Mouse (Mus musculus) hindbrain, embryonic 16.5 days (tissue): Measurements from ENCODE around the gene Pex5l. TPM values are rescaled to one million over a fixed set of nuclear protein-coding genes. Genes with fewer than 3 reads are reported as not detected.

ENCODE experiments used
- ATAC-seq: fragments of 200-750 bp; cut with Nextera tagmentation; 2 replicates; pipeline ENCODE4 v1.8.0; 2017; ENCODE audit warnings: moderate TSS enrichment, moderate library complexity
- H3K27ac ChIP-seq: fragments of 300-500 bp; sonication (generic); 2 replicates; pipeline ENCODE4 v1.5.1; 2014; ENCODE audit warnings: low read depth, mild to moderate bottlenecking, control low read depth, low read length, moderate library complexity
- H3K27me3 ChIP-seq: fragments of 300-500 bp; sonication (generic); replicated peaks from 2 replicates; pipeline ENCODE4 v1.6.1; 2014; ENCODE audit warnings: low read length; ENCODE audit not compliant: control insufficient read depth, insufficient read depth
- H3K36me3 ChIP-seq: fragments of 300-500 bp; sonication (generic); 2 replicates; pipeline ENCODE4 v1.6.1; 2014; ENCODE audit warnings: mild to moderate bottlenecking, low read length, moderate library complexity, mixed read lengths; ENCODE audit not compliant: control insufficient read depth, insufficient read depth
- H3K4me1 ChIP-seq: fragments of 300-500 bp; sonication (generic); 2 replicates; pipeline ENCODE4 v1.6.1; 2014; ENCODE audit warnings: low read depth, low read length; ENCODE audit not compliant: control insufficient read depth, insufficient read depth
- H3K4me2 ChIP-seq: fragments of 300-500 bp; sonication (generic); 2 replicates; pipeline ENCODE4 v1.6.1; 2014; ENCODE audit warnings: mild to moderate bottlenecking, low read length, control low read depth, moderate library complexity
- H3K4me3 ChIP-seq: fragments of 300-500 bp; sonication (generic); 2 replicates; pipeline ENCODE4 v1.5.1; 2014; ENCODE audit warnings: mild to moderate bottlenecking, low read length, control low read depth, moderate library complexity
- H3K9ac ChIP-seq: fragments of 300-500 bp; sonication (generic); 2 replicates; pipeline ENCODE4 v1.6.1; 2014; ENCODE audit warnings: low read depth, mild to moderate bottlenecking, control low read depth, low read length, moderate library complexity
- H3K9me3 ChIP-seq: fragments of 300-500 bp; sonication (generic); 2 replicates; pipeline ENCODE4 v1.6.1; 2014; ENCODE audit warnings: mild to moderate bottlenecking, low read length, moderate library complexity; ENCODE audit not compliant: control insufficient read depth
- WGBS: fragments of 180-500 bp; shearing (Covaris S2); extraction: QIAGEN DNeasy Blood & Tissue Kit; methylation state at CpG from one replicate; pipeline ENCODE4 v1.1.7; 2014; 5-methylcytosine and 5-hydroxymethylcytosine counted together
- polyA plus RNA-seq: library from polyadenylated mRNA; unstranded; fragments of >200 nt; fragmentation: Nextera tagmentation; extraction: Ambion mirVana; gene quantifications from 2 replicates; pipeline ENCODE4 v1.2.1, GENCODE M21; 2015

The Pex5l gene
- polyA plus RNA-seq, 1 experiment from 2014 or later = 5.5 TPM

DNA sequence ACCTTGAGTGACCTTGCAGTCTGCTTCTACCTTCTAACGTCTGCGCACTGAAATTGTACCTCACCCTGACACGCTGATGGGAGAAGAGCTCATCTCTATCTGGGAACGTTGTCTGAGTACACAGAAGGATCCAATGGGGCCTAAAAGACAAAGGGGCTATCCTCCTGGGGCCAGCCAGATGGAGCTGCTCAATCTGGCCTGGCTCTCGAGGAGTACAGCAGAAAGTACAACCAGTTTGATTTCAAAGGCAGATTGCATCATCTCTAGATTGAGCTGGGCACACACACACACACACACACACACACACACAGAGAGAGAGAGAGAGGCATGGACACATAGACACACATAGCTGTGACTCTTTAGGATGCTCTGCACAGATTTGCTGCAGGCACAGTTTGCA is 94.7 kb downstream of the Pex5l start:
- peak; percentile 51 for ATAC-seq
- H3K36me3 ChIP-seq = no peaks in the 10 kb centered on the region
- 45% methylated on average over 5 of the region's 5 CpGs for WGBS
- no peak overlapping the region for H3K4me2 ChIP-seq
- H3K4me3 ChIP-seq = no peak overlapping the region
- H3K27ac ChIP-seq = peak overlapping the region; percentile 54
- H3K27me3 ChIP-seq = no peaks in the 10 kb centered on the region
- no peak overlapping the region; the same call in 1 of the 2 replicates for H3K9ac ChIP-seq
- no peaks in the 10 kb centered on the region for H3K9me3 ChIP-seq
- peaks cover 5% of the 10 kb centered on the region; the same call in 1 of the 2 replicates for H3K4me1 ChIP-seq

DNA sequence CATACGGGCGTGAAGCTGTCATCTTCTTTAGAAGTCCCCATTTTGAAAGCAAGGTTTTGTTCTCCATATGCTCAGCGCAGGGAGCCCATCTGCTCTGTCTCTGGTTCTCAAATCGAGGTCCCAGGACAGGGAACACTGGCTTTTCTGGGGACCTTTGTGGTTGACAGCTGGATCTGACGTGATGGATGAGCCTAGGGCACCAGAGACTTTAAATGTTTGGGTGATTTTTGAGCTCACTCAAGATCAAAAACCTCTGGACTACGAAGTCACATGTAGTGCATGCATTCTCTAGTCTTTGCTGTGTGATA is 98.3 kb downstream of the Pex5l start:
- Histone ChIP-seq H3K36me3 (no peaks in the 10 kb centered on the region), H3K9me3 (no peaks in the 10 kb centered on the region), H3K27ac (no peak overlapping the region), H3K4me1 (peaks cover 5% of the 10 kb centered on the region; the same call in 1 of the 2 replicates), H3K4me3 (no peak overlapping the region), H3K9ac (no peak overlapping the region), H3K27me3 (no peaks in the 10 kb centered on the region), H3K4me2 (no peak overlapping the region)
- WGBS = 61% methylated on average over 6 of the region's 6 CpGs
- peak; percentile 28; the same call in 1 of the 2 replicates for ATAC-seq

DNA sequence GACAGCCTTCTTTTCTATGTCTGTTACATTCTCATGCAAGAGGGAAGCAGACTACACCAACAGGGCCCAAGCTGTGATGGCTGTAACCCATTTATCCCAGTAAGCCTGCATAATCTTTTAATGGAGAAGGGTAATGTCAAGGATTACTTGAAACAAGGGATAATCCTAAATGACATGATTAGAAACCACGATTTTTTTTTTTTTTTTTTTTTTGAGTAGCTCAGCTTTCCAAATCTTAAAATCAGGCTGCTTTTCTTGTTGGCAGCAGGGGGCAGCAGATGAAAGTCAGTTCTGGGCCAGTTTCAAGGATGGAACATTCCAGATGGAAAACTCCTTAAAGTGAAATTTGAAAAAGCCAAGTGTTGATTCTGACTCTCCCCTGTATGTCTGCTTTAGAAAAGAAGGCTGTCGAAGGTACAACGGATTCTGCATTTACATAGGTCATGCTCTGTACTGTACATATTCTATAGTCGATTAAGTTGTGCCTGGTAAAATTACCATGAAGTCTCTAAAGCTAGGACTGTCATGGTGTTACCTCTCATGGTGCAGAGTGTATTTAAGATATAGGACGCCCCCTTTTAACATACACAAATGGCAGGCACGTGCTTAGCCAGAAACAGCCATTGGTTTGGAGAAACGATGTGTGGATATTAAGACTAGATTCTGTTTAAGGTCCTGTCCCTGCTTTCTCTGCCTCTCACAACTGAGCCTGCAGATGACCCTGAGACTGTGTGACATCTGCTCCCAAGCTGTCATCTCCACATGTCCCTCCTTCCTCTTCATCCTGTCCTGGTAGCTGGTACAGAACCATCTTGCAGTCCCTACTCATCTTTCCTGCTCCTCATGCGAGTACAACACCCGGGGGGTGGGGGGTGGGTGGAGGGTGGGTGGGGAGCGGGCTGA is 98.9 kb downstream of the Pex5l start:
- Histone ChIP-seq H3K36me3 (no peaks in the 10 kb centered on the region), H3K4me1 (peaks cover 5% of the 10 kb centered on the region; the same call in 1 of the 2 replicates), H3K9ac (no peak overlapping the region), H3K9me3 (no peaks in the 10 kb centered on the region), H3K4me2 (no peak overlapping the region), H3K27me3 (no peaks in the 10 kb centered on the region), H3K4me3 (no peak overlapping the region), H3K27ac (no peak overlapping the region)
- ATAC-seq = peak; percentile 54
- 65% methylated on average over 10 of the region's 10 CpGs for WGBS

DNA sequence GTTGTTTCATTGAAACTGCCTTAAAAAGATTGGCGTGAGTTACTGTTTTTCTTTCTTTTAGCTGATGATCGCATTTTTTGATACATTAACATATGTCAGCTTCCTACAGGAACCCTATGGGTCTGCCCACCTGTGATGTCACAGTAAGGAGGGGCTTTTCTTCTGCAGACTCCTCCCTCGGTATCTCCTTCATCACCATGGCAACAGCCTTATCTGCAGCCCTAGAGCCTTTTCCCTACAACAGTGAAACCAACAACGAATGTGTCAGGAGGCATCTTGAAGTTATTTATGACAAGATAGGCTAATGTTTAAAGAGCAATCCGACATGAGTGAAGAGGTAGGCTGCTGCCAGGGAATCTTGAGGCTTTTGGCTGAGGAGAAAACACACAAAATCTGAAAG is 118.5 kb downstream of the Pex5l start:
- 61% methylated on average over 5 of the region's 5 CpGs for WGBS
- Histone ChIP-seq H3K4me3 (no peak overlapping the region), H3K4me1 (no peaks in the 10 kb centered on the region), H3K36me3 (no peaks in the 10 kb centered on the region), H3K9ac (no peak overlapping the region), H3K27ac (no peak overlapping the region), H3K27me3 (no peaks in the 10 kb centered on the region), H3K9me3 (no peaks in the 10 kb centered on the region), H3K4me2 (no peak overlapping the region)
- ATAC-seq = peak; percentile 87

DNA sequence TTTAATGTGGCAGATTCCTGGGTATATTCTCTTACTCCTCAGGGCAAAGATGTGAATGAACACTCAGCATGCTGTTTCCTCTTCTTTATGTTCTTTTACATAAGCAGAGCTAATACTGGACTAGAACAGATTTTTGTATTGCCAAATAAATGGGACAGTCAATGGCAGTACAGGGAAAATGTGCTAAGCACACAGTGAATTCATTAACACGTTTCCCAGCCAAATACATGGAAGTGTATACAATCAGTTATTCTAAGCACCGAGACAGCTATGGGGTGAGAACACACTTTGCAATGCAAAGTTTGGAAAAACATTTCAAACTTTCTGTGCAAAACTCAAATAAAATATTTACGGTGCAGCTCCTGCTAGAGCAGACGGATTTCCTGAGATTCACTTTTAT is 139.1 kb downstream of the Pex5l start:
- no peaks in the 10 kb centered on the region for H3K9me3 ChIP-seq
- no peak overlapping the region for H3K27ac ChIP-seq
- WGBS = 75% methylated on average over 4 of the region's 4 CpGs
- no peaks in the 10 kb centered on the region for H3K4me1 ChIP-seq
- H3K9ac ChIP-seq = no peak overlapping the region
- no peak for ATAC-seq
- H3K36me3 ChIP-seq = no peaks in the 10 kb centered on the region
- H3K4me2 ChIP-seq = no peak overlapping the region
- no peaks in the 10 kb centered on the region for H3K27me3 ChIP-seq
- no peak overlapping the region for H3K4me3 ChIP-seq

DNA sequence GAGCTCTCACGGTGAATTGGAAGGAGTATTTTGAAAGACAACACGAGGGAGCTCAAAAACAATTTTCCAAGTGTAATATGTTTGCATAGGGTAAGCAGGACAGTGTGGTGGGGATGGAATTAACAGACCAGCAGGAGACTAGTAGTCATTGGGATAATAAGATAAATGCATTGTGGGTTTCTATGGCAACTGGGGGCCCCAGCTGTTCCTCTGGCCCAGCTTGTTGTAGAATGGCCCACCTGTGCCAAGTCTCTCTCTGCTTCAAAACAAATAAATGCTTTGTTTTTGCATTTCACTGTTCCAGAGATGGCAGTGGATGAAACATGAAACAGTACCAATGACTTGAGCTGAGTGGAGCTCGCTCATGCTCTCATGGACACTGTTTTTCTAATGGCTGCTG is 141.3 kb downstream of the Pex5l start:
- H3K4me3 ChIP-seq = no peak overlapping the region
- WGBS = 55% methylated on average over 3 of the region's 3 CpGs
- H3K27ac ChIP-seq = no peak overlapping the region
- no peak overlapping the region for H3K4me2 ChIP-seq
- H3K27me3 ChIP-seq = no peaks in the 10 kb centered on the region
- H3K9me3 ChIP-seq = no peaks in the 10 kb centered on the region
- peak; percentile 70 for ATAC-seq
- no peaks in the 10 kb centered on the region for H3K4me1 ChIP-seq
- no peak overlapping the region for H3K9ac ChIP-seq
- H3K36me3 ChIP-seq = no peaks in the 10 kb centered on the region

- H3K4me3 ChIP-seq = no peak overlapping the region
- H3K27ac ChIP-seq = no peak overlapping the region
- H3K36me3 ChIP-seq = no peaks in the 10 kb centered on the region
- no peak overlapping the region for H3K9ac ChIP-seq
- no peak for ATAC-seq
- no peak overlapping the region for H3K4me2 ChIP-seq
- H3K27me3 ChIP-seq = no peaks in the 10 kb centered on the region
- no peaks in the 10 kb centered on the region for H3K9me3 ChIP-seq
- no peaks in the 10 kb centered on the region for H3K4me1 ChIP-seq
- WGBS = 89% methylated on average over 8 of the region's 8 CpGs
Measured at GRCm38 (mm10) chr3:33000383-33001015, 142.5 kb downstream of the Pex5l start.

GRCm38 (mm10) chr3:32991713-32992575 is 151.1 kb downstream of the Pex5l start:
- H3K9me3 ChIP-seq = no peaks in the 10 kb centered on the region
- H3K27me3 ChIP-seq = no peaks in the 10 kb centered on the region
- 68% methylated on average over 12 of the region's 12 CpGs for WGBS
- no peak overlapping the region for H3K9ac ChIP-seq
- H3K27ac ChIP-seq = no peak overlapping the region
- peak; percentile 48; the same call in 1 of the 2 replicates for ATAC-seq
- no peak overlapping the region for H3K4me2 ChIP-seq
- no peak overlapping the region for H3K4me3 ChIP-seq
- no peaks in the 10 kb centered on the region for H3K4me1 ChIP-seq
- H3K36me3 ChIP-seq = no peaks in the 10 kb centered on the region

- Histone ChIP-seq H3K9me3 (no peaks in the 10 kb centered on the region), H3K36me3 (no peaks in the 10 kb centered on the region), H3K27ac (no peak overlapping the region), H3K27me3 (no peaks in the 10 kb centered on the region), H3K4me2 (no peak overlapping the region), H3K4me1 (no peaks in the 10 kb centered on the region), H3K4me3 (no peak overlapping the region), H3K9ac (no peak overlapping the region)
- ATAC-seq = no peak
- 82% methylated on average over 5 of the region's 5 CpGs for WGBS
Measured at GRCm38 (mm10) chr3:32987806-32988205, 155.2 kb downstream of the Pex5l start.
